Mouse (Mus musculus) CH12.LX (cell line): ENCODE data around the gene Olfr67. TPM values are rescaled to one million over a fixed set of nuclear protein-coding genes. Genes with fewer than 3 reads are reported as not detected.

Experiments
- DNase-seq: peaks from one replicate; pipeline ENCODE4 v3.0.0-alpha.2; 2013; ENCODE audit errors: extremely low read depth
- H3K27ac ChIP-seq: 2 replicates; pipeline ENCODE4 v1.5.1; 2012; ENCODE audit warnings: low read depth, mild to moderate bottlenecking, control low read depth, moderate library complexity; ENCODE audit not compliant: insufficient read depth
- H3K27me3 ChIP-seq: replicated peaks from 2 replicates; pipeline ENCODE3; 2012; ENCODE audit warnings: inconsistent platforms
- H3K36me3 ChIP-seq, 2 experiments: replicated peaks in 1 of 2; 2 replicates each; pipeline versions ENCODE3 to v1.6.1; 2012; ENCODE audit warnings: inconsistent platforms in 1 of 2, low read length in 1 of 2, mild to moderate bottlenecking in 1 of 2, mixed read lengths in 1 of 2, moderate library complexity in 1 of 2; ENCODE audit not compliant: control insufficient read depth in 1 of 2, insufficient read depth in 1 of 2
- H3K4me1 ChIP-seq, 2 experiments: 2 replicates each; pipeline ENCODE4 v1.6.1; 2012; ENCODE audit warnings: inconsistent platforms in 1 of 2, moderate library complexity in 1 of 2; ENCODE audit not compliant: insufficient read depth in 2 of 2, control insufficient read depth in 1 of 2
- H3K4me2 ChIP-seq: 2 replicates; pipeline ENCODE4 v1.6.1; 2012; ENCODE audit warnings: low read depth, mild to moderate bottlenecking, control low read depth; ENCODE audit not compliant: poor library complexity, insufficient read depth, severe bottlenecking
- H3K4me3 ChIP-seq, 3 experiments: fragments of 150-350 bp in 1 of 3; sonication (generic) in 1 of 3; replicated peaks in 1 of 3; 2 replicates each; pipeline versions ENCODE3 to v1.5.1; 2011 to 2012; ENCODE audit warnings: low read depth in 2 of 3, low read length in 2 of 3, mild to moderate bottlenecking in 2 of 3, moderate library complexity in 2 of 3, control low read depth in 1 of 3, improper control_type of control experiment in 1 of 3, inconsistent platforms in 1 of 3, mixed read lengths in 1 of 3; ENCODE audit not compliant: poor library complexity in 1 of 3
- H3K79me2 ChIP-seq: replicated peaks from 2 replicates; pipeline ENCODE4 v1.6.1; 2012; ENCODE audit warnings: mild to moderate bottlenecking, moderate library complexity; ENCODE audit not compliant: control insufficient read depth, poor library complexity, insufficient read depth, severe bottlenecking; ENCODE audit errors: extremely low read depth
- H3K9ac ChIP-seq: 2 replicates; pipeline ENCODE4 v1.6.1; 2012; ENCODE audit warnings: low read depth, mild to moderate bottlenecking, control low read depth, moderate library complexity; ENCODE audit not compliant: insufficient read depth
- H3K9me3 ChIP-seq: replicated peaks from 2 replicates; pipeline ENCODE3; 2012; ENCODE audit warnings: low read length, inconsistent platforms, mixed read lengths
- CTCF ChIP-seq, 2 experiments: IDR thresholded peaks in 1 of 2; conservative IDR thresholded peaks in 1 of 2; 2 replicates each; pipeline ENCODE4 v1.5.1; 2011 to 2012; ENCODE audit warnings: low read depth in 2 of 2, low read length in 2 of 2, improper control_type of control experiment in 1 of 2, inconsistent platforms in 1 of 2, mild to moderate bottlenecking in 1 of 2, moderate library complexity in 1 of 2
- GABPA ChIP-seq: IDR thresholded peaks from 2 replicates; pipeline ENCODE4 v1.6.1; 2012; ENCODE audit warnings: low read depth, low read length, improper control_type of control experiment, inconsistent platforms; ENCODE audit not compliant: insufficient replicate concordance
- JUN ChIP-seq: IDR thresholded peaks from 2 replicates; pipeline ENCODE4 v1.6.1; 2011; ENCODE audit warnings: low read depth, mild to moderate bottlenecking, low read length, improper control_type of control experiment, moderate library complexity; ENCODE audit not compliant: insufficient read depth
- JUND ChIP-seq: conservative IDR thresholded peaks from 2 replicates; pipeline ENCODE4 v1.6.1; 2011; ENCODE audit warnings: low read depth, low read length, improper control_type of control experiment
- KAT2A ChIP-seq: IDR thresholded peaks from 2 replicates; pipeline ENCODE4 v1.6.1; 2012; ENCODE audit warnings: low read length, improper control_type of control experiment, inconsistent platforms; ENCODE audit not compliant: insufficient replicate concordance
- MAX ChIP-seq: IDR thresholded peaks from 2 replicates; pipeline ENCODE4 v1.6.1; 2011; ENCODE audit warnings: low read length, improper control_type of control experiment
- MAZ ChIP-seq: IDR thresholded peaks from 2 replicates; pipeline ENCODE4 v1.6.1; 2012; ENCODE audit warnings: low read depth, mild to moderate bottlenecking, inconsistent platforms, low read length, improper control_type of control experiment, moderate library complexity
- MXI1 ChIP-seq: IDR thresholded peaks from 2 replicates; pipeline ENCODE4 v1.6.1; 2011; ENCODE audit warnings: mild to moderate bottlenecking, low read depth, low read length, improper control_type of control experiment
- RAD21 ChIP-seq: IDR thresholded peaks from 2 replicates; pipeline ENCODE4 v1.6.1; 2011; ENCODE audit warnings: low read depth, mild to moderate bottlenecking, low read length, improper control_type of control experiment, moderate library complexity
- SMC3 ChIP-seq: IDR thresholded peaks from 2 replicates; pipeline ENCODE4 v1.6.1; 2011; ENCODE audit warnings: low read depth, low read length, improper control_type of control experiment
- TCF12 ChIP-seq: IDR thresholded peaks from 2 replicates; pipeline ENCODE4 v1.6.1; 2014; ENCODE audit warnings: low read depth, mild to moderate bottlenecking, inconsistent platforms, low read length, improper control_type of control experiment
- USF2 ChIP-seq: conservative IDR thresholded peaks from 2 replicates; pipeline ENCODE4 v1.6.1; 2011; ENCODE audit warnings: low read depth, low read length, improper control_type of control experiment
- ZNF384 ChIP-seq: IDR thresholded peaks from 2 replicates; pipeline ENCODE4 v1.6.1; 2012; ENCODE audit warnings: low read depth, low read length, improper control_type of control experiment, inconsistent platforms
- dilution Hi-C: fragments of 300-500 bp; cut with MboI; formaldehyde crosslinking; loops from 2 replicates; pipeline ENCODE4 v1.14.3; 2020; ENCODE audit warnings: low sequenced_read_pairs; ENCODE audit not compliant: extremely low pct_unique_long_range_greater_than_20kb, extremely low pct_ligation_motif_present
- in situ Hi-C: fragments of 300-500 bp; cut with MboI; formaldehyde crosslinking; loops from 3 replicates; pipeline ENCODE4 v1.14.3; 2019; ENCODE audit warnings: low sequenced_read_pairs, low pct_ligation_motif_present, low pct_unique_long_range_greater_than_20kb, mixed read lengths
- polyA plus RNA-seq: library from polyadenylated mRNA; unstranded; fragments of >175 nt; gene quantifications from 2 replicates; pipeline ENCODE4 v1.2.1, GENCODE M21; 2012; ENCODE audit warnings: low read depth; ENCODE audit not compliant: insufficient read length
- total RNA-seq, 2 experiments: library from RNA; depleted of rRNA; stranded (reverse); fragments of 300-350 nt in 1 of 2; fragments of >200 nt in 1 of 2; gene quantifications; 2 replicates each; pipeline ENCODE4 v1.2.3; 2012 to 2014

Gene Olfr67
- total and polyA plus RNA-seq, 3 experiments = not detected

- no peaks in the 10 kb centered on the region for H3K9me3 ChIP-seq
- H3K27ac ChIP-seq = no peak overlapping the region
- no peak for TF ChIP-seq GABPA
- no peak for TF ChIP-seq MAX
- no peak for TF ChIP-seq KAT2A
- TF ChIP-seq RAD21 = peak; percentile 55
- no peak for TF ChIP-seq TCF12
- TF ChIP-seq MXI1 = no peak
- TF ChIP-seq USF2 = no peak
- peak; percentile 45 for TF ChIP-seq SMC3
- peak; percentile 67 to 77 for TF ChIP-seq CTCF (conservative IDR thresholded peaks at IDR 0.05 in 1 of 2, IDR thresholded peaks at IDR 0.05 in 1 of 2; ENCODE audit: low read depth in 2 of 2, low read length in 2 of 2)
- TF ChIP-seq, all 38 proteins: peak for 3
- dilution Hi-C loops (no loop called here), in situ Hi-C loops (no loop called here)
- Histone ChIP-seq H3K27me3 (no peaks in the 10 kb centered on the region), H3K9ac (no peak overlapping the region), H3K79me2 (no peaks in the 10 kb centered on the region), H3K4me3 (no peak overlapping the region), H3K4me1 (peaks cover 0 to 34% of the 10 kb centered on the region in 2 experiments; a peak in 2 of 4 replicates), H3K4me2 (no peak overlapping the region), H3K36me3 (no peaks in the 10 kb centered on the region)
- DNase-seq = peak; percentile 55
These were observed 15.2 kb upstream of the Olfr67 start for GRCm38 (mm10) chr7:103806856-103807255.

DNA sequence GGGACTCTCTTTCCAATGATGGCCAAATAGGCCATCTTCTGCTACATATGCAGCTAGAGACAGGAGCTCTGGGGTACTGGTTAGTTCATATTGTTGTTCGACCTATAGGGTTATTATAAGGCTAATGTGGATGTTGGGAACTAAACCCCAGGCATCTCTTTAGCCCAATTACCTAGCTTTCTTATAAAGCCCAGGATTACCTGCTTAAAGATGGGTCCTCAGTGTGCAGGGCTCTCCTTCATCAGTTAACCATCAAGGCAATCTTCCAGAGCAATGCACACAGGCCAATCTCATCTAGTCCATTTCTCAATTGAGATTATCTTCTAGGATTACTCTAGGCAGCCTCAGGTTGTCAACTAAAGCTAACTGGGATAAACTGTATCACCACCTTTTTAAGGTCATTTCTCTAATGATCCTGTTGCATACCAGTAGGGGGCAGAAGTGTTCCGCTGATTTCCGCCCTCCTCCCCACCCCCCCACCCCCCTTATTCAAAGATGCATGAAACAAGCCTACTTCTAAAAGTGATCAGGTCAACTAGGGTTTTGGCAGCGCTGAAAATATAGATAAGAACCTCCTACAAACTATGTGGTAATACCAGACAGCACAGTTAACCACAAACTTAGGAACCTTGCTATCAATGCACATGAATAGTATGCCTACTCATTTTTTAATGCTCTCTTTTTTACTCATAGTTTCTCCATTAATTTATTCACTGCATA is 1.2 kb upstream of the Olfr67 start:
- dilution Hi-C loops = no loop called here
- H3K9ac ChIP-seq = no peak overlapping the region
- no peaks in the 10 kb centered on the region for H3K79me2 ChIP-seq
- no peaks in the 10 kb centered on the region for H3K36me3 ChIP-seq
- H3K4me2 ChIP-seq = no peak overlapping the region
- no peaks in the 10 kb centered on the region for H3K27me3 ChIP-seq
- no peak for TF ChIP-seq MXI1
- TF ChIP-seq ZNF384 = no peak
- no peak for TF ChIP-seq JUN
- peak; percentile 55 for TF ChIP-seq SMC3
- peak; percentile 54 for TF ChIP-seq RAD21
- 0 out of 2 replicates have a peak, but pooled peaks have one; percentile 24 for TF ChIP-seq MAZ
- peak; percentile 27 to 65; a peak in 3 of 4 replicates for TF ChIP-seq CTCF (conservative IDR thresholded peaks at IDR 0.05 in 1 of 2, IDR thresholded peaks at IDR 0.05 in 1 of 2; ENCODE audit: low read depth in 2 of 2, low read length in 2 of 2)
- no peak for TF ChIP-seq JUND
- no peak overlapping the region for H3K27ac ChIP-seq
- no peaks in the 10 kb centered on the region for H3K4me1 ChIP-seq
- H3K4me3 ChIP-seq = no peak overlapping the region
- peak; percentile 52 for DNase-seq
- in situ Hi-C loops = no loop called here
- no peaks in the 10 kb centered on the region for H3K9me3 ChIP-seq
